Mouse (Mus musculus) CH12.LX (cell line): ENCODE data around the gene Dazl.

Experiments used
- BHLHE40 ChIP-seq: IDR thresholded peaks from 2 replicates; pipeline ENCODE4 v1.6.1; 2011; ENCODE audit warnings: mild to moderate bottlenecking, low read depth, low read length, improper control_type of control experiment
- CTCF ChIP-seq, 2 experiments: IDR thresholded peaks in 1 of 2; conservative IDR thresholded peaks in 1 of 2; 2 replicates each; pipeline ENCODE4 v1.5.1; 2011 to 2012; ENCODE audit warnings: low read depth in 2 of 2, low read length in 2 of 2, improper control_type of control experiment in 1 of 2, inconsistent platforms in 1 of 2, mild to moderate bottlenecking in 1 of 2, moderate library complexity in 1 of 2

DNA sequence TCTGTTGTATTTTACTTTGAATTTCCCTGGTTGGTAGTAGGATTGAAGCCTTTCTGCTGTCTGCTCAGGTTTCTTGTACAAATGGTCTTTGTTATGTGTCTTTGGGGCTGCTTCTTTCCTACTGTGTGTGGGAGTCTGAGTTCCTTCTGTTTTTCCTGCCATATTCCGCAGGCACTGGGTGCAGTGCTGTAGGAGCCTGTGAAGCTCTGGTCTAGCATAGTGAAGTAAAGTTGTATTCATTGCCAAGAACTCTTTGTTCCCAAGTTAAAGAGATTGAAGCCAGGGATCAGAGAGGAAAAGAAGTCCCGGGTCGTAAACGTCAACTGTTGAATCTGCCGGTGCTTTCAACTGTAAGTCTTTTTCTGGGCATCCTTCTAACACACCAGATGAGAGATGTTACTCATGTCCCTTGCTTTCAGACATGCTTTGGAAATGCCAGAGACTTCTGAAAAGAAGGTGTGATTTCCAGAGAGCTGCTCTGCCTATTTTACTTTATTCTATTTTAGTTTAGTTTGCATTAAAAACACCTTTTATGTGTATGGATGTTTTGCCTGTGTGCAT is 16.2 kb upstream of the Dazl start:
- TF ChIP-seq BHLHE40 (no peak), CTCF (conservative IDR thresholded peaks at IDR 0.05 in 1 of 2, IDR thresholded peaks at IDR 0.05 in 1 of 2; ENCODE audit: low read depth in 2 of 2, low read length in 2 of 2) (no peak)
